Mouse (Mus musculus) heart, embryonic 13.5 days (tissue): ENCODE measurements around the gene Pax2. TPM values are rescaled to one million over a fixed set of nuclear protein-coding genes. Genes with fewer than 3 reads are reported as not detected.

ENCODE experiments used
- ATAC-seq: fragments of 200-750 bp; cut with Nextera tagmentation; 2 replicates; pipeline ENCODE4 v1.8.0; 2017; ENCODE audit warnings: moderate TSS enrichment; ENCODE audit not compliant: insufficient number of reproducible peaks, low FRiP score, low TSS enrichment; ENCODE audit errors: extremely low read depth
- H3K27ac ChIP-seq: fragments of 300-500 bp; sonication (generic); replicated peaks from 2 replicates; pipeline ENCODE4 v1.5.1; 2015; ENCODE audit warnings: moderate library complexity, mild to moderate bottlenecking, inconsistent platforms
- H3K27me3 ChIP-seq: fragments of 300-500 bp; sonication (generic); replicated peaks from 2 replicates; pipeline ENCODE4 v1.6.1; 2015; ENCODE audit warnings: mild to moderate bottlenecking, inconsistent platforms
- H3K36me3 ChIP-seq: fragments of 300-500 bp; sonication (generic); 2 replicates; pipeline ENCODE4 v1.6.1; 2015; ENCODE audit warnings: mild to moderate bottlenecking, inconsistent platforms
- H3K4me1 ChIP-seq: fragments of 300-500 bp; sonication (generic); 2 replicates; pipeline ENCODE4 v1.6.1; 2015; ENCODE audit warnings: inconsistent platforms
- H3K4me2 ChIP-seq: fragments of 300-500 bp; sonication (generic); 2 replicates; pipeline ENCODE4 v1.6.1; 2015; ENCODE audit warnings: inconsistent platforms, mild to moderate bottlenecking, moderate library complexity
- H3K4me3 ChIP-seq: fragments of 300-500 bp; sonication (generic); 2 replicates; pipeline ENCODE4 v1.5.1; 2015; ENCODE audit warnings: moderate library complexity, mild to moderate bottlenecking, inconsistent platforms
- H3K9ac ChIP-seq: fragments of 300-500 bp; sonication (generic); 2 replicates; pipeline ENCODE4 v1.6.1; 2015; ENCODE audit warnings: inconsistent platforms, mild to moderate bottlenecking, moderate library complexity
- H3K9me3 ChIP-seq: fragments of 300-500 bp; sonication (generic); 2 replicates; pipeline ENCODE4 v1.6.1; 2016; ENCODE audit warnings: inconsistent platforms
- WGBS: fragments of 180-500 bp; shearing (Covaris S2); methylation state at CpG from one replicate; pipeline ENCODE4 v1.1.7; 2015; ENCODE audit warnings: mixed read lengths; 5-methylcytosine and 5-hydroxymethylcytosine counted together
- polyA plus RNA-seq: library from polyadenylated mRNA; unstranded; fragments of >200 nt; fragmentation: Nextera tagmentation; extraction: Ambion mirVana; gene quantifications from 2 replicates; pipeline ENCODE4 v1.2.1, GENCODE M21; 2015

The Pax2 gene
- polyA plus RNA-seq, 1 experiment from 2014 or later: not detected

DNA sequence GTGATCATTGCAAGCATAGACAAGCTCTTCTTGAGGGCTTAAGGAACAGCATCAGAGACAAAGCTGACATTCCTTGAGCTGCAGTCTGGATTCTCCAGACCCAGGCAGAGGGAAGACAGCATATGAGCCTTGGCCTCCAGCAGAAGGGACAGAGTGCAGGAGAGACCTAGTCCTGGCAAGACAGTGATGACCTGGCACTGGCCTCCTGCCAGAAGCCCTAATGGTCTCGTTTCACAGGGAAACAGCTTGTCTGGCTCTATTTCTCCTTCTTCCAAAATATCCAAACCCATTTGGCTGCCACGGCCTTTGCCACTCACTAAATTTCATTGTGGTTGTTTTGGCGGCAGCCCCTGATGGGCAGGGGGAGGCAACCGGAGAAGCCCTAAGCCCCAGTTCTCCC lies 36.1 kb downstream of the Pax2 start:
- WGBS: 70% methylated on average over 4 of the region's 4 CpGs
- Histone ChIP-seq H3K9me3 (no peaks in the 10 kb centered on the region), H3K36me3 (no peaks in the 10 kb centered on the region), H3K27me3 (peaks cover 64% of the 10 kb centered on the region), H3K4me3 (no peak overlapping the region), H3K9ac (no peak overlapping the region), H3K4me1 (no peaks in the 10 kb centered on the region), H3K4me2 (no peak overlapping the region), H3K27ac (no peak overlapping the region)
- ATAC-seq: no peak

DNA sequence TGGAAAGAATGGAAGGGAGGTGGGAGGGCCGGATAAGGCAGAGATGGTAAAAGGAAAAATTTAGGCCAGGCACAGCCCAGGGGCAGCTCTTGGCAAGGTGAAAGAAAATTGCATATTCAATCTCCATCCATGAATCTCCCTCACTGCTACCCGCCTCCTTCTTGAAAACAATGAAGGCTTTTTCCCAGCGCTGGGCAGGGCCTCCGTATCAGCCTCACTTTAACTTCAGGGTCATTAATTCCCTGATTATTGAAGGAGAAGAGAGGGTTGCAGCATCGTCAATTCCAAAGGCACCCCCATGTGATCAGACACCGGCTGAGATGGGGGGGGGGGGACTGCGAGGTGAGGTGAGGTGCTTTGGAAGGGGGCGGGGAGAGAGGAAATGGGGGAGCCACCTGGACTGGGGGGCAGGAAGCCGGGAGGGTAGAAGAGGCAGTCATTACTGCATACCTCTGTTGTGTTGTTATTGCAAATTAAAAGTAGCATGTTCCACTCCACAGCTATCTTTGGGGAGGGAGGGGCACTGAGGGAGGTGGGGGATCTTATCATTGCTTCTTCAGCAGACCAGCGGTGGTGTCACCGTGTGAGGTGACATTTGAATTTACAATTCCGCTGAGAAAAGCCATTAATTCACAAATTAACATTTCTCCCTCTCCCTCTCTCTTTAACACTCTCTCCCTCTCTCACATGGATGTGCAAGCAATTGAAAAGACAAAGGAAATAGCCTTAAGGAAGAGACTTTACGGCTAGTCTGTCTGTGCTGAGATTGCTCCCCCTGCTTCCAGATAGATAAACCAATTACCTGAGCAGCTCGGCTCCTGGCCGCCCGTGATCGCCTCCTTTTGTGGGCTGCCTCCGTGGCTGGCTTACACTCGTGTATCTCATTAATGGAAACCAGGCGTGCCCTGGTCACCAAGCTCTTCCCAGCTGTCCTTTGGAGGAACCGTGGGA lies 41.5 kb downstream of the Pax2 start:
- Histone ChIP-seq H3K9ac (no peak overlapping the region), H3K27ac (no peak overlapping the region), H3K4me2 (no peak overlapping the region), H3K9me3 (no peaks in the 10 kb centered on the region), H3K4me1 (peaks cover 21% of the 10 kb centered on the region), H3K36me3 (no peaks in the 10 kb centered on the region), H3K27me3 (peaks cover 41% of the 10 kb centered on the region), H3K4me3 (no peak overlapping the region)
- WGBS: 22% methylated on average over 21 of the region's 21 CpGs
- ATAC-seq: no peak

DNA sequence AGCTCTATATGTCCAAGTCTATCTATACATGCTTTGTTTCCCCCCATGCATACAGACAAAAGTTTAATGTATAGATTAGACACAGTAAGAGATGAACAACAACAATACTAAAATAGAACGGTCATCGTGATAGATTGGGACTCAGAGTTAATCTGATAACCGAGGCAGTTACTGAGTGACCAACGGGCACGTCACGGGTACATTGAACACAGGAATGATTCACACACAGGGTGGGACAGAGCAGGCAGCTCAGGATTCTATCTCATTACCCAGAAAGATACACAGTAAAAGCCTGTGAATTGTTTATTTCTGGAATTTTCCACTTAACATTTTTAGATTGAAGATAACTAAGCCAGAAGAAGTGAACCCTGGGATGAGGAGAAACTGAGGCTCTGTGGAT lies 42.9 kb downstream of the Pax2 start:
- Histone ChIP-seq H3K9ac (no peak overlapping the region), H3K27me3 (peaks cover 47% of the 10 kb centered on the region), H3K27ac (no peak overlapping the region), H3K9me3 (no peaks in the 10 kb centered on the region), H3K4me2 (no peak overlapping the region), H3K36me3 (no peaks in the 10 kb centered on the region), H3K4me3 (no peak overlapping the region), H3K4me1 (peaks cover 21% of the 10 kb centered on the region)
- ATAC-seq: no peak
- WGBS: 74% methylated on average over 6 of the region's 6 CpGs

DNA sequence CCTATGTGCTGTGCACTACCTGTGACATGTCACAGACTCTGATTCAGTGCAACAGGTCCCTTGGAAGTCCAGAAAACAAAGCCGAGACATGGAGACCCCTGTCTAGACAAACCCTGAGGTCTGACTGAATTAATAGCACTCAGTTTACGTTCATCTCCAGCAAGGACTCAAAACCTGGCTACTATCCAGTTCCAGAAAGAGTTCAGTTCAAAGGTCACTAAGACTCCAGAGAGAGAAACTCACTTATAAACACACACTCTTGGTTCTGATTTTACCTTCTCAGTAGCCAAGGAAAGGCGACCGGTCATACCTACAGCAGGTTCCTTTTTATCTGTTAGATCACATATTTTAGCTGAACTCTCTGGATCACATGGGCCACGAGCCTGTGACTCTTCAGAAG lies 43.3 kb downstream of the Pax2 start:
- ATAC-seq: no peak
- no peak overlapping the region for H3K4me2 ChIP-seq
- 56% methylated on average over 5 of the region's 5 CpGs for WGBS
- peaks cover 51% of the 10 kb centered on the region for H3K27me3 ChIP-seq
- H3K27ac ChIP-seq: no peak overlapping the region
- peaks cover 21% of the 10 kb centered on the region for H3K4me1 ChIP-seq
- no peaks in the 10 kb centered on the region for H3K9me3 ChIP-seq
- no peaks in the 10 kb centered on the region for H3K36me3 ChIP-seq
- H3K9ac ChIP-seq: no peak overlapping the region
- H3K4me3 ChIP-seq: no peak overlapping the region

DNA sequence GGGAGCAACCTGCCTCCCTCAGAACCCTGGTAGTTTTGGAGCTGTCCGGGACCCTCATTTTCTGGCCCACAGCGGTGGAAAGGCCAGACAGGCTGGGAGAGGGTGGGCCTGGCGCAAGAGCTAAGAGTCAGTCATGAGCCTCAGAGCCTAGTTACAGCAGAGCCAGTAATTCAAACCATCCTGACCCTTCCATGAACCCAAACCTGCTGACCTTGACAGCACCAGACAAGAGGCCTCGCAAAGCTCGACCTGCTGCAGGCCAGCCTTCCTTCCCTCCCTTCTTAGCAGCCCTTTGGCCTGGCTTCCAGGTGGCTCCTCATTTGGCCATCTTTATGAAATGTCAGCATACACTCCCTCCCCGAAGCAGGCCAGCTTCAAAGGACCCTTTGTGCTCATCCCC lies 44.5 kb downstream of the Pax2 start:
- 37% methylated on average over 6 of the region's 6 CpGs for WGBS
- no peak for ATAC-seq
- no peak overlapping the region for H3K9ac ChIP-seq

DNA sequence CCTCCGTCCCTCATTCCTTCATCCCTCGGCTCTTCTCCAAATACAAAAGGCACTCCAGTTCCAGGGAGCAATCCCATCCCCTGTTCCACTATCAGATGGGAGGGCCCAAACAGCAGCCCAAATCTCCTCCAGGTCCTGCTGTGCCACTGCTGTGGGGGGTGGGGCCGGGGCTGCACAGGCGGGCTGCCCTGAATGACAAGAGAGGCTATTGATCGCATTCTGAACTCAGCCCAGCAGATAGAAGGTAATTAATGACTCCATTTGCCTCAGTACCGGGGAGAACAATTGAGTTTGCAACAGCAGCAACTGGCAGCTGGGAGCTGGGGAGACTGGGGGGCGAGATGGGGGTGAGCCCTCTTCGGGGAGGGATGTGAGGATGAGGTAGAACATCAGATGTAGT lies 52.9 kb downstream of the Pax2 start:
- 11% methylated on average over 8 of the region's 8 CpGs for WGBS
- no peak overlapping the region for H3K27ac ChIP-seq
- H3K27me3 ChIP-seq: peaks cover 93% of the 10 kb centered on the region
- ATAC-seq: no peak
- no peak overlapping the region for H3K4me3 ChIP-seq
- H3K9ac ChIP-seq: no peak overlapping the region
- H3K4me1 ChIP-seq: 0 out of 2 replicates have a peak, but pooled peaks cover 3% of the 10 kb centered on the region
- H3K9me3 ChIP-seq: no peaks in the 10 kb centered on the region
- H3K36me3 ChIP-seq: no peaks in the 10 kb centered on the region
- H3K4me2 ChIP-seq: no peak overlapping the region

More for the DNA sequence above, 44.5 kb downstream of the Pax2 start:
- Histone ChIP-seq H3K36me3 (no peaks in the 10 kb centered on the region), H3K4me1 (peaks cover 21% of the 10 kb centered on the region), H3K27ac (no peak overlapping the region), H3K4me2 (no peak overlapping the region), H3K27me3 (peaks cover 60% of the 10 kb centered on the region), H3K4me3 (no peak overlapping the region), H3K9me3 (no peaks in the 10 kb centered on the region)

DNA sequence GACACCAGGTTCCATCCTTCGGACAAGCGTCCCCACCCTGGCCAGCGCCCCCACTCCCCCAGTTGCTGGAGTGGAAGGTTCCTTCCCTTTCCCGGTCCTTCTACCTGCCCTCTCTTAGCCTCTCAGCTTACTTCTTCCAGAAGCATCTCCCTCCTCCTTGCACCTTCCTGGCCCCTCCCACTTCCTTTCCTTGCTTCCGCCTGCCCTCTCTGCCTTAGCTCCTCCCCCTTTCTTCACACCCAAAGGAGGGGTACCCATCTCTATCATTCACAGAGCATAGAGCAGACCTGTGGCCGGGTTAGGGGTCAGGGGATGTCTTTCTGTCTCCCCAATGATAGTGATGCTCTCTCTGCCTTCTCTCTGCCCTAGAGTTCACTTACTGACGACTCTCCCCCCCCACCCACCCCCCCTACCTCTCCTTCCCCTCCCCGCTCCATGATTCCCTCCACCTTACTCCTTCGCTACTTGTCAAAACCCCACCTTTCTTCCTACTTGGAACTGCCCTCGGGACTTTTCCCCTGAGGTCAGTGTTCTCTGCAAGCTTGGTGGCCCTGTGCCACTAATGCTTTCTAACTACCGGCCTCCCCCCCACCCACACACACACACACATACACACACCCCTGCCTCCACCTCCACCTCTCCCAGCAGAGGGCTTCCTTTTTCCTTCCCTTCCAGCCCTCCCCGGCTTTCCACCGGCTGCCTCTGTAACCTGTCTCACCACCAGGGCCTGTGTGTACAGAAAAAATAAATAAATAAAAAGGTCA lies 57.0 kb downstream of the Pax2 start:
- WGBS: 58% methylated on average over 13 of the region's 13 CpGs
- Histone ChIP-seq H3K4me1 (0 out of 2 replicates have a peak, but pooled peaks cover 3% of the 10 kb centered on the region), H3K27me3 (peaks cover 79% of the 10 kb centered on the region)

DNA sequence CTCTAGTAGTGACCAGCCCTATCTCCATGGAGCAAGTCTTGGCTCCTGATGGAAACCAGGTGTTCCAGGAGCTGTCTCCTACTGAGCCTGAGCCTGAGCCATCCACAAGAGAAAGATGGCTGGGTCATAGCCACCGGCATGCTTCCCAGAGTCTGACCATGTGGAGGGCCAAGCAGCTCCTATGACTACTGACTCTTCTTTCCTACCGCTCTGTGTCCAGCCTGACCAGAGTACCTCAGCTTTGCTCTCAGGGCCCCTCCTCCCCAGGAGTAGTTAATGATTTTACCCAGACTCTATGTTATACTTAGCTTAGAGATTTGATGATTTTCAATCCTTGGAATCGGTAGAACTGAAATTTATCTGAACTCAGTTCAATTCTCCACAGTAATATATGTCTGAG lies 59.3 kb downstream of the Pax2 start:
- Histone ChIP-seq H3K4me1 (no peaks in the 10 kb centered on the region), H3K9me3 (no peaks in the 10 kb centered on the region), H3K36me3 (no peaks in the 10 kb centered on the region), H3K27me3 (peaks cover 77% of the 10 kb centered on the region), H3K9ac (no peak overlapping the region), H3K4me2 (no peak overlapping the region), H3K4me3 (no peak overlapping the region), H3K27ac (no peak overlapping the region)
- no peak for ATAC-seq
- WGBS: 73% methylated on average over 3 of the region's 3 CpGs

More for the DNA sequence above, 57.0 kb downstream of the Pax2 start:
- Histone ChIP-seq H3K9ac (no peak overlapping the region), H3K27ac (no peak overlapping the region), H3K9me3 (no peaks in the 10 kb centered on the region), H3K4me3 (no peak overlapping the region), H3K4me2 (no peak overlapping the region), H3K36me3 (no peaks in the 10 kb centered on the region)
- ATAC-seq: no peak

DNA sequence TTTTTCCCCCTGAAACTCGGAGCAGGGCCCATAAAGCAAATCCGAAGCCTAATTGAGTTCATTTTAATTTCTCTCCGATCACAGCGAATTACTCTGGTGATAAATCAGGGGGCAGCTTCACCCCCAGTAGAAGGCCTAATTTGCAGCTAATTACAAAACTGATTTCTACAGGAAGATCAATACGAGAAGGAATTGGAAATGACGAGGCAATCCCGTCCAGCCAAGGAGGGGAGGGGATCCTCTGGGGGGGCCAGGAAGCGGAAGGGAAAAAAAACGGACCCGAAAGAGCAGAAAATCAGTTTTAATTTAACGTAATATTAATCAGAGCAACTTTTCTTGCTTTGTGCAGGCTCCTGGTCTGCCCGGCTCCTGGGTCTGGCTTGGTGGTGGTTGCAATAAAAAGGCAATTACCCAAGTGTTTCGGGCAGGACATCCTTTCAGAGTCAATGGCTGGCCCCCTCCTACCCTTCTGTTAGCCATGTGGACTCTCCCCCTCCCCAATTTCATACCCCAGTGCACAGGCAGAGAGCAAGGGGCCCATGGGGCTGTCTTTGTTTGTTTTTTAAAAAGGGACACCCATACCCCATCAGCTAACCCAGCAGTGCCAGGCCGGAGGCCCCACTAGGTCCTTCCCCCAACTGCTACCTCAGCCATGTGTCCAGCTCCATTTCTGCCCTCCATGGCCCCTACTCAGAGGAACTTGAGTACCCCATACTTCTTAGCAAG lies 61.7 kb downstream of the Pax2 start:
- peaks cover 78% of the 10 kb centered on the region for H3K27me3 ChIP-seq

DNA sequence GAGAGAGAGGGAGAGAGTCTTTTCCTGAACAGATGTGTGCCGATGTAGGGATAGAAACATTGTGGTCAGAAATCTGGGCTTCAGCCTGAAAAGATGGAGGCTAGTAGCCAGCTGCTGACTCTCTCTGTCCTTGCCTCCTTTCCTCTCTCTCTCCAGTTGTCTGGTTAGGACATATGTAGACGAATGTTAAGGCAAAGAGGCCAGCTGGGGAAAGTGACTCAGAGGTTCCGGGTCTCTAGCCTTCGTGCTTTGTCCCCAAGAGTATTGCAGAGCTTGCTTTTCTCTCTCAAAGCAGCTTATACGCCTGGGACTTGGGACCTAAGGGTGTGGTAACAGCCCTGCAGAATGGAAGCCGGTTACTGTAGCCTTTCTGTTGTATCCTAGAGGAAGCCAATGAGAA lies 62.8 kb downstream of the Pax2 start:
- Histone ChIP-seq H3K36me3 (no peaks in the 10 kb centered on the region), H3K27me3 (peaks cover 82% of the 10 kb centered on the region), H3K4me1 (no peaks in the 10 kb centered on the region), H3K4me3 (no peak overlapping the region), H3K4me2 (no peak overlapping the region), H3K27ac (no peak overlapping the region), H3K9me3 (no peaks in the 10 kb centered on the region), H3K9ac (no peak overlapping the region)
- ATAC-seq: no peak
- 56% methylated on average over 6 of the region's 6 CpGs for WGBS

More for the DNA sequence above, 61.7 kb downstream of the Pax2 start:
- H3K9me3 ChIP-seq: no peaks in the 10 kb centered on the region
- no peak overlapping the region for H3K4me2 ChIP-seq
- no peaks in the 10 kb centered on the region for H3K36me3 ChIP-seq
- no peak overlapping the region for H3K4me3 ChIP-seq
- no peaks in the 10 kb centered on the region for H3K4me1 ChIP-seq
- WGBS: 72% methylated on average over 14 of the region's 14 CpGs
- no peak overlapping the region for H3K27ac ChIP-seq
- no peak overlapping the region for H3K9ac ChIP-seq
- no peak for ATAC-seq

DNA sequence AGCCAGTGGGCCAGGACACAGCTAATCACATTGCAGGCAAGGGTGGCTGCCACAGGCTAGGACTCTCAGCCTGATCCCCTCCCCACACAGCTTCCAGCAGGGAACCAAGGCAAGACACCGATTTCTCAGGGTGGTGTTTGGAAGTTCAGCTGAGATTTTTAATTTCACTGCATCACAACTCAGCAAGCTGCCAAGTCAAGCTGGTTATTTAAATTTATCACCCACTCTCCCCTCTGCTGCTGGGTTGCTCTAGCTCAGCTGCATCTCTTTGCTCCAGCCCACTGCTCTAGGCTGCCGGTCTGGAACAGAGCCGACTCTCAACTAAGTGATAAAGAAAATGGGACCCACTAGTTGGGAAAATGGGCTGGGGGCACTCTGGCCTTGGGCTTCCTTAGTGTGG lies 65.7 kb downstream of the Pax2 start:
- Histone ChIP-seq H3K4me2 (no peak overlapping the region), H3K9ac (no peak overlapping the region), H3K36me3 (no peaks in the 10 kb centered on the region), H3K4me3 (no peak overlapping the region), H3K9me3 (no peaks in the 10 kb centered on the region), H3K4me1 (peaks cover 11% of the 10 kb centered on the region), H3K27me3 (peaks cover 95% of the 10 kb centered on the region), H3K27ac (no peak overlapping the region)
- 44% methylated on average over 3 of the region's 3 CpGs for WGBS
- no peak for ATAC-seq
